Mouse (Mus musculus) heart, postnatal 0 days (tissue): ENCODE results near the gene Olfr420.

ENCODE experiments used
- CTCF ChIP-seq: IDR thresholded peaks from 2 replicates; pipeline ENCODE4 v1.5.1; 2016; ENCODE audit warnings: antibody characterized with exemption, control low read depth, low read depth
- EP300 ChIP-seq: IDR thresholded peaks from 2 replicates; pipeline ENCODE4 v1.6.1; 2016; ENCODE audit warnings: antibody characterized with exemption, low read depth

- TF ChIP-seq CTCF (no peak), EP300 (no peak)
These were observed 14.0 kb upstream of the Olfr420 start for GRCm38 (mm10) chr1:174141384-174141783.
